Mouse (Mus musculus) neural tube, embryonic 14.5 days (tissue): ENCODE data around the gene Etv6. TPM values are rescaled to one million over a fixed set of nuclear protein-coding genes. Genes with fewer than 3 reads are reported as not detected.

Experiments
- ATAC-seq: fragments of 200-750 bp; cut with Nextera tagmentation; 2 replicates; pipeline ENCODE4 v1.8.0; 2017; ENCODE audit warnings: low read depth, mild to moderate bottlenecking, moderate TSS enrichment, moderate library complexity
- H3K27ac ChIP-seq: fragments of 300-500 bp; sonication (generic); 2 replicates; pipeline ENCODE4 v1.5.1; 2014; ENCODE audit warnings: low read depth, mild to moderate bottlenecking, control low read depth, low read length, moderate library complexity, mixed read lengths
- H3K27me3 ChIP-seq: fragments of 300-500 bp; sonication (generic); 2 replicates; pipeline ENCODE4 v1.6.1; 2014; ENCODE audit warnings: low read length; ENCODE audit not compliant: control insufficient read depth, insufficient read depth
- H3K36me3 ChIP-seq: fragments of 300-500 bp; sonication (generic); 2 replicates; pipeline ENCODE4 v1.6.1; 2014; ENCODE audit warnings: low read length, mixed read lengths; ENCODE audit not compliant: control insufficient read depth, insufficient read depth
- H3K4me1 ChIP-seq: fragments of 300-500 bp; sonication (generic); 2 replicates; pipeline ENCODE4 v1.6.1; 2014; ENCODE audit warnings: low read length; ENCODE audit not compliant: control insufficient read depth, insufficient read depth
- H3K4me2 ChIP-seq: fragments of 300-500 bp; sonication (generic); 2 replicates; pipeline ENCODE4 v1.6.1; 2014; ENCODE audit warnings: mild to moderate bottlenecking, low read depth, low read length, control low read depth
- H3K4me3 ChIP-seq: fragments of 300-500 bp; sonication (generic); 2 replicates; pipeline ENCODE4 v1.5.1; 2014; ENCODE audit warnings: low read depth, low read length, control low read depth, mixed read lengths
- H3K9ac ChIP-seq: fragments of 300-500 bp; sonication (generic); replicated peaks from 2 replicates; pipeline ENCODE4 v1.6.1; 2014; ENCODE audit warnings: low read depth, mild to moderate bottlenecking, control low read depth, low read length, mixed read lengths
- H3K9me3 ChIP-seq: fragments of 300-500 bp; sonication (generic); 2 replicates; pipeline ENCODE4 v1.6.1; 2016; ENCODE audit warnings: low read length; ENCODE audit not compliant: control insufficient read depth
- WGBS: fragments of 180-500 bp; shearing (Covaris S2); extraction: QIAGEN DNeasy Blood & Tissue Kit; methylation state at CpG from one replicate; pipeline ENCODE4 v1.1.7; 2014; 5-methylcytosine and 5-hydroxymethylcytosine counted together
- polyA plus RNA-seq: library from polyadenylated mRNA; unstranded; fragments of >200 nt; fragmentation: Nextera tagmentation; extraction: Ambion mirVana; gene quantifications from 2 replicates; pipeline ENCODE4 v1.2.1, GENCODE M21; 2014

Etv6 gene
- polyA plus RNA-seq, 1 experiment from 2014 or later = 5.8 TPM

DNA sequence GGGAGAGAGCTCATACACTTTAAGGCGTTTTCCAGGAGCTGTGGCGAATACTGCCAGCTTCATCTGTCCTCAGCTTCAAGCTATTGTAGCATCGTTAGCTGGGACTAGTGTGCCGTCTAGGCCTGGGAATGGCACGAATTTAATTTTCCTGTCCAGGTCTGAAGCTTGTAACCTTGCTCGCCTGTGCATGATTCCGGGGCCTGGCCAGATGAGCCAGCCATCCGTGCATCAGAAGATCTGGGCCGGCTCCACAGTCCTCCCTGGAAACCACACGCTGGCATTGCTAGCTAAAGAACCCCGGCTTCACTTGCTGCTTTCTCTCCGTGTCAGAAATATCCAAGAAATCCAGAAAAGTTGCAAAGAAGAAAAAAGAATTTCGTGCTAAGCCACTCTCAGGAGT, 93.1 kb downstream of the Etv6 start:
- H3K27ac ChIP-seq = peak overlapping the region; percentile 16; the same call in 1 of the 2 replicates
- H3K27me3 ChIP-seq = no peaks in the 10 kb centered on the region
- no peaks in the 10 kb centered on the region for H3K9me3 ChIP-seq
- H3K9ac ChIP-seq = no peak overlapping the region
- 85% methylated on average over 13 of the region's 13 CpGs for WGBS
- H3K4me3 ChIP-seq = no peak overlapping the region
- peaks cover 12% of the 10 kb centered on the region for H3K4me1 ChIP-seq
- H3K4me2 ChIP-seq = no peak overlapping the region
- no peaks in the 10 kb centered on the region for H3K36me3 ChIP-seq
- ATAC-seq = no peak

DNA sequence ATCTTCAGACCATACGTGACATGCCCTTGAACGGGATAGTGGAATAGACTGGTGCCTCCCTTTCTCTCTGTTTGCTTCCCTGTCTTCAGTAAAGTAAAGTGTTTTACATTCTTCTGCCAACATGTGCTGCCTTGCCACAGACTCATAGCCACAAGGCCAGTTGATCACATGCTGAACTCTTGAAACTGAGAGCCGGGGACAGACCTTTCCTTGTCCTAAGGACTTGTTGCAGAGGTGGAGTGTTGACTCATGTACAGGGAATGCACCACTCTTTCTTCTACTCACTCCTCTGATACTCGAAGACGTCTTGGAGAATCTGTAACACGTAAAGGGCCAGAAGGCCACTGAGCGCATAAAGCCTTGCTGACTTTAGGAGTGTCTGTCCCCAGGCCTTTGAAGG, 94.3 kb downstream of the Etv6 start:
- no peak overlapping the region for H3K4me2 ChIP-seq
- no peak overlapping the region for H3K27ac ChIP-seq
- ATAC-seq = no peak
- no peaks in the 10 kb centered on the region for H3K27me3 ChIP-seq
- H3K9me3 ChIP-seq = no peaks in the 10 kb centered on the region
- H3K4me3 ChIP-seq = no peak overlapping the region
- H3K9ac ChIP-seq = no peak overlapping the region
- peaks cover 12% of the 10 kb centered on the region for H3K4me1 ChIP-seq
- H3K36me3 ChIP-seq = no peaks in the 10 kb centered on the region
- WGBS = 97% methylated on average over 7 of the region's 7 CpGs

DNA sequence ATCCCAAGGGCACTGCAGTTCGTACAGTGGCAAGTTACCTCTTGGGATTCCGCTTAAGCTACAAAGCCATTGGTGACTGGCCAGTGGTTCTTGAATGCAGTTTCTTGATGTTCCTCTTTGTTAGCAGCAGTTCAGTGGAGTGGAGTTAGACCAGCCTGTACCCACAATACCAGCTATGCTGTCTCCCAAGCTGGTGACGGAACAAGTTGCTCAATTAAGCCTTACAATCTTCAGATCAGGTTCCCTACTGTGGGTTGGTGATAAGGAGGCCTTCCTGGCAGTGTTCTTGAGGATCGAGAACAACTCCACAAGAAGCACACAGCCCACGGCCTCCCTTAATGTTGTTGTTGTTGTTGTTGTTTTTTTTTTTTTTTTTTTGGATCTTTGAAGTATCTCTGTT, 95.3 kb downstream of the Etv6 start:
- ATAC-seq = no peak
- Histone ChIP-seq H3K27me3 (no peaks in the 10 kb centered on the region), H3K9ac (no peak overlapping the region), H3K4me3 (no peak overlapping the region), H3K9me3 (no peaks in the 10 kb centered on the region), H3K36me3 (no peaks in the 10 kb centered on the region), H3K4me1 (peaks cover 12% of the 10 kb centered on the region), H3K27ac (no peak overlapping the region), H3K4me2 (no peak overlapping the region)
- 92% methylated on average over 5 of the region's 5 CpGs for WGBS

DNA sequence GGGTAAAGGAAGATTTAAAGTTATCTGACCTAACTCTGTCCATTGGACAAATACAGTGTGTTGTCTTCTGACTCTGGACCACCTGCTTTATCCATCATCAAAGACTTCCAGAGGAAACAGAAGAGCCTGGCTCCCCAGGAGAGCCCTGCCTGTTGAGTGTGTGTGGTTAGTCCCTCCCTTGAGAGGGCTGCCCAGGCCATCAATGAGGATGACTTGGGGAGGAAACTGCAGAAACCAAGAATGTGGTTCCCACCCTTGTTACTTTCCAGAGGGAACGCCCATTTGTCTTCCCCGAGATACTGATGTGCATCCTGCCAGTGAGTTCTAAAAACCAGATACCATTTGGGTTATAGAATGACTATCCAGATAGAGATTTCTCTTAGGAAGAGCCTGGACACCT, 96.1 kb downstream of the Etv6 start:
- H3K27me3 ChIP-seq = no peaks in the 10 kb centered on the region

DNA sequence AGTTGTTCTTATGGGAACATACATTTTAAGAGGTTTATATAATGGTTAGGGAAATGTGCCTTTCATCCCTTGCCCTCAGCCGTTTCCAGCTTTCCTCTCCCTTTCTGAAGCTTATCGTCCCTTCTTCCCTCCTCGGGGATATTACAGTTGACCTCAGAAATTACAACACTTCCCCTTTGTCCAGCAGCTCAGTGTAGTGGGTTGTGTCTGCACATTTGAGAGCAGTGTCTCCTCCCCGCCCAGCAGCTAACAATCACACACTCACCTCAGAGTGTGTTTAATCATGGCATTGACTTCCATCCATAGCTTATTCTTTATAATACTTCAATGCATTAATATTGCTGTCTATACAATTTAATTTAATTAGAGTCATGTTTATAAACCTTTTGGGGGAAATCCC, 98.3 kb downstream of the Etv6 start:
- Histone ChIP-seq H3K4me1 (no peaks in the 10 kb centered on the region), H3K4me3 (no peak overlapping the region), H3K9me3 (no peaks in the 10 kb centered on the region), H3K27ac (no peak overlapping the region), H3K4me2 (no peak overlapping the region), H3K9ac (no peak overlapping the region), H3K36me3 (no peaks in the 10 kb centered on the region), H3K27me3 (no peaks in the 10 kb centered on the region)
- 77% methylated on average over 4 of the region's 4 CpGs for WGBS
- ATAC-seq = no peak

More for the DNA sequence above, 96.1 kb downstream of the Etv6 start:
- H3K4me1 ChIP-seq = peaks cover 12% of the 10 kb centered on the region
- no peak overlapping the region for H3K4me3 ChIP-seq
- no peak for ATAC-seq
- no peak overlapping the region for H3K27ac ChIP-seq
- no peak overlapping the region for H3K9ac ChIP-seq
- no peak overlapping the region for H3K4me2 ChIP-seq
- WGBS = 94% methylated on average over 2 of the region's 2 CpGs
- no peaks in the 10 kb centered on the region for H3K36me3 ChIP-seq
- H3K9me3 ChIP-seq = no peaks in the 10 kb centered on the region

DNA sequence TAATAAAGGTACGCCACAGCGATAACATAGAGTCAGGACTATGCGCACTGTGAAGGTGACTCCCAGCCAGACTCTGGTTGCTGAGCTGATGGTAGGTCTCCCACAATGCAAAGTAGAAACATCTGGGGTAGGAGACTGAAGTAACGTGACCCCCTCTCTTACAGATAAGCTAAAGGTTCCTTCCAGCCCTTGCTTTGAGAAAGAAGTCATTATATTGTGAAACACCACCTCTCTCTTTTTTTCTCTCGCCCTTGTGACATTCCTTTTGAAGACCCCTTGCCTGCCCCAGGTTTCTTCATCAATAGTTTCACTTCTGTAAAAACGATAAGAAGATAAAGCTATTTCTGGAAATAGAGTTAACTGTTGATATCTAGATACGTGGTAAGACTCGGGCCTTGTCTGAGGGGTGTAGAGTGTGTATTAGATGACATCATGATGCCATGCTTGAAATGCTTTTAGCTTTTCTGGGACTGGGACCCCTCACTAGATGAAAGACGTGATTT, 99.4 kb downstream of the Etv6 start:
- Histone ChIP-seq H3K27me3 (no peaks in the 10 kb centered on the region), H3K36me3 (no peaks in the 10 kb centered on the region), H3K4me3 (no peak overlapping the region), H3K4me2 (no peak overlapping the region), H3K27ac (no peak overlapping the region), H3K9me3 (no peaks in the 10 kb centered on the region), H3K9ac (no peak overlapping the region), H3K4me1 (no peaks in the 10 kb centered on the region)
- 95% methylated on average over 9 of the region's 9 CpGs for WGBS
- ATAC-seq = no peak

DNA sequence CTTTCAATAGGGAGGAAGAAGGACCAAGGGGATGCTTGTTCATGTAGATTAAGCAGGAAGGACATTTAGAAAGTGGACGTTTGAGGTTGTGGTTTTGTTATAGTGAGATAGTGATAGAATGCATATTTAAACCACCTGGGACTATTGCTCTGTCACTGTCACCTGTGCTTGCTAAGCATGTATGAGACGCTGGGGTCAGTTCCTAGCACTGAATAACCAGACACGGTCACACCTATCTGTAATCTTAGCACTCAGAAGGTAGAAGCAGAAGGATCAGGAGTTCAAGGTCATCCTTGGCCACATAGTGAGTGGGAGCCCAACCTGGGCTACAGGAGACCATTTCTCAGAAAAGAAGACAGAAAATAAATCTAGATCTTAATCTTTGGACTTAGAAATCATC, 100.8 kb downstream of the Etv6 start:
- no peaks in the 10 kb centered on the region for H3K27me3 ChIP-seq
- H3K36me3 ChIP-seq = no peaks in the 10 kb centered on the region
- 87% methylated on average over 3 of the region's 3 CpGs for WGBS
- no peak overlapping the region for H3K27ac ChIP-seq
- no peaks in the 10 kb centered on the region for H3K9me3 ChIP-seq
- H3K4me2 ChIP-seq = no peak overlapping the region
- no peak for ATAC-seq
- H3K4me3 ChIP-seq = no peak overlapping the region
- no peak overlapping the region for H3K9ac ChIP-seq
- H3K4me1 ChIP-seq = peaks cover 3% of the 10 kb centered on the region

DNA sequence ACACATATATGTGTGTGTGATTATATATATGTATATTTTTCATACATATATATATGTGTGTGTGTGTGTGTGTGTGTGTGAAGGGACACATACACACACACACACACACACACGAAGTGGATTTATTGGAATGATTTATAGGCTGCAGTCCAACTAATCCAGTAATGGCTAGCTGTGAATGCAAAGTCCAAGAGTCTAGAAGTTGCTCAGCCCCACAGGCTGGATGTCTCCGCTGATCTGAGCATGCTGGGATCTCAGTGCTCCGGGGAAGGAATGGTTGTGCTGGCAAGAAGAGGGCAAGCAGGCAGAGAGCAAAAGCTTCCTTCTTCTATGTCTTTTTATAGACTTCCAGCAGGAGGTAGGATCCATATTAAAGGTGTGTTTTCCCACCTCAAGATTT, 103.9 kb downstream of the Etv6 start:
- H3K9ac ChIP-seq = no peak overlapping the region
- no peaks in the 10 kb centered on the region for H3K9me3 ChIP-seq
- 87% methylated on average over 3 of the region's 3 CpGs for WGBS

DNA sequence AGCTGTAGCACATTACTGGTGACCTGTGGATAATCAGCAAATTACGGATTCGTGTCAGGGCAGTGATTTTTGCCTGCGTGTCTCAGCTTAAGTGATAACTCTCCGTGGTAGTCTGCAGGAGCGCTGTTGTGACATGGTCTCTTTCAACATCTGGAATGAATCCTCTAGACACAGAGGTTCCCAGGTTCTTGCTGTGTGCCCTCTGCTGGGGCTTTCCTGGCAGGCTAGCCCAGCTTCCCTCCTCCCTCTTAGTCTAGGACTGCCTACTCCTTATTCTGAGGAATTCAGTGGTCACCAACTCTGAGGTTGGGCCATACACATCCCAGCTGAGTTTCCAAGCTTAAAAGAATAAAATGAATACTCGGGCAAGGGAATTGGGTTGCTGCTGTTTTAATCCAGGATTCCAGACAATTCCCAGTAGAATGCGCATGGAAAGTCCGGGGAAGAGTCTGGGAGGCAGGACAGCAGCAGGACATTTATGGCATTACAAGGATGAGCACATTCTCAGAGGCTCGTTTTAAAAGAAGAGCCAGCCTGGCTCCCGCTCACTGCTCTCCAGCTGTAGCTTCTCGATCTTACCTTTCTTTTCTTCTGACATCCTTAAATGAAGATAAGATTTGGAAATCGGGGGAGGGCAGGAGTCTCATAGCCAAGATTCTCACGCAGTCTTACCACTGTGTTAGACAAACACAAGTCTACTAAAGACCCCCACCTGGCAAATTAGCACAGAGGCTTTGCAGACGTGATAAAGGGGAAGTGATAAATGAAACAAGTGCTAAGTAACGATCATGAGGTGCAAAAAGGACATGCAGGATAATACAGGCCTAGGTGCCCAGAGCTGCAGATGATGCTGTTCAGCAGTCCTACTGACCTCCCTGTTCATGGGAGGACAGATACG, 105.5 kb downstream of the Etv6 start:
- WGBS = 43% methylated on average over 16 of the region's 16 CpGs
- H3K4me2 ChIP-seq = no peak overlapping the region
- no peak overlapping the region for H3K9ac ChIP-seq
- no peaks in the 10 kb centered on the region for H3K27me3 ChIP-seq
- no peaks in the 10 kb centered on the region for H3K9me3 ChIP-seq
- H3K27ac ChIP-seq = no peak overlapping the region
- H3K36me3 ChIP-seq = no peaks in the 10 kb centered on the region
- peaks cover 9% of the 10 kb centered on the region for H3K4me1 ChIP-seq
- 0 out of 2 replicates have a peak, but pooled peaks have one; percentile 8 for ATAC-seq
- H3K4me3 ChIP-seq = no peak overlapping the region

More for the DNA sequence above, 103.9 kb downstream of the Etv6 start:
- Histone ChIP-seq H3K4me1 (peaks cover 9% of the 10 kb centered on the region), H3K4me2 (no peak overlapping the region), H3K36me3 (no peaks in the 10 kb centered on the region), H3K4me3 (no peak overlapping the region), H3K27ac (no peak overlapping the region), H3K27me3 (no peaks in the 10 kb centered on the region)
- ATAC-seq = no peak
